Mouse (Mus musculus) cortical plate, adult 2 months (tissue): ENCODE results near the gene Icam2. TPM values are rescaled to one million over a fixed set of nuclear protein-coding genes. Genes with fewer than 3 reads are reported as not detected.

ENCODE experiments used
- H3K27ac ChIP-seq: fragments of 200-500 bp; 2 replicates; pipeline ENCODE4 v1.5.1; 2012; ENCODE audit warnings: low read length, control low read depth, inconsistent platforms; ENCODE audit not compliant: insufficient read depth
- H3K4me1 ChIP-seq: fragments of 200-500 bp; 2 replicates; pipeline ENCODE4 v1.6.1; 2011; ENCODE audit warnings: low read length; ENCODE audit not compliant: control insufficient read depth, insufficient read depth
- H3K4me3 ChIP-seq: fragments of 200-500 bp; 2 replicates; pipeline ENCODE4 v1.5.1; 2011; ENCODE audit warnings: mild to moderate bottlenecking, low read length, control low read depth; ENCODE audit not compliant: insufficient read depth
- CTCF ChIP-seq: fragments of 200-500 bp; IDR thresholded peaks from 2 replicates; pipeline ENCODE4 v1.5.1; 2011; ENCODE audit warnings: mild to moderate bottlenecking, control low read depth, low read length; ENCODE audit not compliant: insufficient read depth; ENCODE audit errors: extremely low read depth
- POLR2A ChIP-seq: fragments of 200-500 bp; IDR thresholded peaks from 2 replicates; pipeline ENCODE4 v1.6.1; 2011; ENCODE audit warnings: mild to moderate bottlenecking, low read length, control low read depth; ENCODE audit not compliant: insufficient read depth; ENCODE audit errors: extremely low read depth
- polyA plus RNA-seq: library from polyadenylated mRNA; depleted of rRNA; stranded (reverse); fragments of >200 nt; gene quantifications from 2 replicates; pipeline ENCODE4 v1.2.3, GENCODE M21; 2012; rRNA removed

Gene Icam2
- 6.8 and 9.5 TPM in 2 replicates for polyA plus RNA-seq

GRCm38 (mm10) chr11:106387791-106388216 is at the start of gene Icam2:
TSS of gene Icam2 (minus strand) at chr11:106388075.
- no peak for TF ChIP-seq POLR2A
- TF ChIP-seq CTCF = no peak
- Histone ChIP-seq H3K4me3 (no peak within 1 kb of the TSS), H3K27ac (no peak within 1 kb of the TSS), H3K4me1 (no peaks in the 10 kb centered on the region)

DNA sequence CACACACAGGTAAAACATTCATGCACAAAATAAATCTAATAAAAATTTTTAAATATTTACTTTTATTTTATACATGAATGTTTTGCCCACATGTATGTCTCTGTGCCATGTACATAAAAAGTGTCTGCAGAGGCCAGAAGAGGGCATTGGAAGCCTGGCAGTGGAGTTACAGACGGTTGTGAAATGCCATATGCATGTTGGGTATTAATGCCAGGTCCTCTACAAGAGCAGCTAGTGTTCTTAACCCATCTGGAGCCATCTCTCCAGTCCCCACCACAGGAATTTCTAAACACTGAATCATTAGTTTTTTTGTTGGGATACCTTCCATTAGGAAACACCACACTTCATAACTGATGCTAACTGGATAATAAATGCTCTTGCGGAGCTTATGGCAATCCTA is 49.7 kb upstream of the Icam2 start:
- Histone ChIP-seq H3K4me1 (no peaks in the 10 kb centered on the region), H3K4me3 (no peak overlapping the region), H3K27ac (no peak overlapping the region)
- no peak for TF ChIP-seq CTCF

DNA sequence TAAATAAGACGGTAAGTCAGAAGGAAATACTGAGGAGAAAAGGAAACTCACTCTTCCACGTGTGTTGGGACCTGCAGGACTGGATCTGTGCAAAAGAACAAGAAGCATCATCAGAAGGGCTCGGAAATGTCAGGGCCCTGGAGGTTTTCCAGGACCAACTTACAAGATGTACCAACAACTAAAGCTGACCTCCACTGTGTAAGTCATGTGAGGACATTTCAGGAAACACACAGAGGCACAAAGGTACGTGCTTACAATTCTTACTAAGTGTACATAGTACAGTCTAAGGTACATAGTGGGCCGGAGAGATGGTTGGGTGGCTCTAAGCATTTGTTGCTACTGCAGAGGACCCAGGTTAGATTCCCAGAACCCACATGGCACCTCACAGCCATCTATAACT is 49.2 kb upstream of the Icam2 start:
- no peak for TF ChIP-seq POLR2A
- TF ChIP-seq CTCF = no peak
- no peaks in the 10 kb centered on the region for H3K4me1 ChIP-seq
- H3K4me3 ChIP-seq = no peak overlapping the region
- no peak overlapping the region for H3K27ac ChIP-seq

- TF ChIP-seq POLR2A (no peak), CTCF (no peak)
- Histone ChIP-seq H3K4me3 (no peak overlapping the region), H3K4me1 (no peaks in the 10 kb centered on the region), H3K27ac (no peak overlapping the region)
Observed at GRCm38 (mm10) chr11:106430392-106430791, 42.5 kb upstream of the Icam2 start.

DNA sequence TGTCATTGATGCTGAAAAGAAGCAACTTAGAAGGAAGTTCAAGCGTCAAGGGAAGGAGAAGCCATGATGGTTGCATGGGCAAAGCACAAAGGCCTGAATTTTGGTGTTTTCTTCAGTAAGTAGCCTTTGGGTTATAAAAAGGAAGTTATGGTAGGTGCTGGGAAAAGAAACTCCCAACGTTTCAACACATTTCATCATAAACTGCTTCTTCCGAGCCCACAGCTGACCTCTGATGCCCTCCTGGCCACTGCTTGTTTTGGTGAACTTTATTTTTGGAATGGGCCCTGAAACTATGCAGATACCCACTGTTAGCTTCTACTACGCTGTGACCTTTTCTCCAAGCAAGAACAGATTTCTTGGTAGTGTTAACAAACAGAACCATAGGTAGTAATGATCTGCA is 41.8 kb upstream of the Icam2 start:
- H3K4me3 ChIP-seq = no peak overlapping the region
- TF ChIP-seq CTCF (no peak), POLR2A (no peak)
- H3K4me1 ChIP-seq = no peaks in the 10 kb centered on the region
- H3K27ac ChIP-seq = no peak overlapping the region

- H3K4me3 ChIP-seq = no peak overlapping the region
- H3K27ac ChIP-seq = no peak overlapping the region
- TF ChIP-seq CTCF (no peak), POLR2A (no peak)
- H3K4me1 ChIP-seq = no peaks in the 10 kb centered on the region
Observed at GRCm38 (mm10) chr11:106428556-106428955, 40.7 kb upstream of the Icam2 start.

DNA sequence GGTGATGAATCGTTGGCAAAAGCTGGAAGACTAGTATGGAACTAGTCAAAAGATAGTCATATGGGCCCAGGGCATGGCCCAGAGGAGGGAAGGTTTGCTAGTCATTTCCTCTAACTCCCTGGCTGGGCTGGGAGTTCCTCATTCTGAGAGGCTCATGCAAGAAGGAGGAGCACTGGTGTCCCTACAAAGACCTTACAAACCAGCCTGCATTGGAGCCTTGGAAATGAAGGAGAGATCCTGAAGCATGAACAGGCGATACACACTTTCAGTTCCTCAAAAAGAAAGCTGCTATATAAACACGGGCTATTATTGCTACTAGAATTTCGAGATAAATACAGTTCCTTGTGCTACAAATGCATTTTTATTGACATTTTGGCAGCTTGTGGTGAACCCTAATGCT is 40.2 kb upstream of the Icam2 start:
- no peak for TF ChIP-seq POLR2A
- no peak for TF ChIP-seq CTCF
- no peak overlapping the region for H3K4me3 ChIP-seq
- no peaks in the 10 kb centered on the region for H3K4me1 ChIP-seq
- no peak overlapping the region for H3K27ac ChIP-seq

DNA sequence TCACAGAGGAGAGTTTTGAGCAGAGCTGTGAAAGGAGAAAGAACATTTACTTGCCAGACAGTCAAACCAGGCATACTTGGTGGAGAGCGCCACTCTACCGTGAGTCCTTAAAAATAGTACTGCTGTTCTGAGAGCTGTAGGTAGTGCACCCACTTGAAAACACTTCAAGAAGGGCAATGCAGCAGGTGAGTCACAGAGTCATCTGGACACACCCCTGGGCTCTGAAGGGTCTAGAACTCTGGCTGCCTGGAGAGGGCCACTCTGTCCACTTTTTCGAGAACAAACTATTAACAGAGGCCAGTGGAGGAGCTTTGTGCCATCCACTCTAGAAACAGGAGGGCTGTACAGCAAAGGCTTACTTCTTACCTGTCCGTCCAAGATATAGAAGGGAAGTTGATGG is 38.6 kb upstream of the Icam2 start:
- TF ChIP-seq POLR2A (no peak), CTCF (no peak)
- Histone ChIP-seq H3K4me3 (no peak overlapping the region), H3K4me1 (no peaks in the 10 kb centered on the region), H3K27ac (no peak overlapping the region)

- TF ChIP-seq CTCF = no peak
- TF ChIP-seq POLR2A = no peak
- Histone ChIP-seq H3K4me3 (no peak overlapping the region), H3K4me1 (no peaks in the 10 kb centered on the region), H3K27ac (no peak overlapping the region)
Observed at GRCm38 (mm10) chr11:106425201-106425600, 37.3 kb upstream of the Icam2 start.

DNA sequence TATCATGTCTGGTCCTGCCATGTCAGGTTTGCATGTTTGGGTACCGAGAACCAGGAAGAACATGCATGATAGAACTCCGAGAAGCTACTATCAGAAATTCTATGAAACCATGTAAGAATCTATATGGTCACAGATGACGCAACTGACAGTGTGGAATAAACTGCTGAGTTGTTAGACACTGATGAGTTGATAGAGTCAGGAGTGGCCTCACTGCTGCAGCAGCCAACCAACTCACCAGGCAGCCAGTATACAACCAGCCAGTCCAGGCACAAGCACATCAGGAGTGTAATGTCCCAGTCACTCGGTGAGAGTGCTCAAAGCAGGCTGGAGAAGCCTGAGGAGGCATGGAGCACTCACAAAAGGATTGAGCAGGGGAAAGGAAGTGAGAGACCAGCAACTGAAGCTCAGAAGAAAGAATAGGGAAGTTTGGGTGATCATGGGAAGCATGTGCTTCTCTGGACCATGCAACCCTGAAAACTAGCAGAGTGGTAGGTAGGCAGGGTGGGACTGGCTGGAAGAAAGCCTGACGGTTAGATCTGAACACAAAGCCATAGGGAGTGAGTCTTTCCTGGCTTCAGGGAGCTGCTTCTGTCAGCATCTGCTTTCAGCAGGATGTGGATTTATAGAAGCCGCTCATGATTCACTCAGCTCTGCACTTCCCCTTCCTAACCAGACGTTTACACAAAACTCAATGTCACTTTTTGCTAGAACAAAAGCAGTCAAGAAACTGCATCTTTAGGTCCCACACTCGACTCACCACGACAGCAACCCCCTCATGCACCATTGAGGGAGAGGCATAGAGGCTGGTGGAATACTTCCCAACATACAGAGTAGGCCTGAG is 31.6 kb upstream of the Icam2 start:
- no peak overlapping the region for H3K4me3 ChIP-seq
- H3K4me1 ChIP-seq = no peaks in the 10 kb centered on the region
- no peak overlapping the region for H3K27ac ChIP-seq
- TF ChIP-seq CTCF = no peak
- TF ChIP-seq POLR2A = no peak
